Mouse (Mus musculus): ENCODE data around the gene 9130019O22Rik.

- TF ChIP-seq POLR2A (IDR thresholded peaks at IDR 0.05; ENCODE audit: low read depth, low read length), result no peak
- no peak for TF ChIP-seq CTCF (IDR thresholded peaks at IDR 0.05; ENCODE audit: extremely low read depth, insufficient read depth, insufficient read length, insufficient replicate concordance)
Measured at GRCm38 (mm10) chr7:127342888-127343287, 44.1 kb downstream of the 9130019O22Rik start.

Measured in spleen, adult 2 months (tissue).